Mouse (Mus musculus) ES-E14 (cell line): ENCODE results near the gene Plekho1.

Experiments
- CHD2 ChIP-seq: IDR thresholded peaks from 2 replicates; pipeline ENCODE4 v1.6.1; 2014; ENCODE audit warnings: mild to moderate bottlenecking, low read depth, low read length, inconsistent platforms
- HCFC1 ChIP-seq: IDR thresholded peaks from 2 replicates; pipeline ENCODE4 v1.6.1; 2012; ENCODE audit warnings: low read length, inconsistent platforms, borderline replicate concordance; ENCODE audit not compliant: insufficient read depth
- MAFK ChIP-seq: IDR thresholded peaks from 2 replicates; pipeline ENCODE4 v1.6.1; 2014; ENCODE audit warnings: mild to moderate bottlenecking, low read depth, low read length, inconsistent platforms; ENCODE audit not compliant: insufficient read depth
- ZNF384 ChIP-seq: IDR thresholded peaks from 2 replicates; pipeline ENCODE4 v1.6.1; 2012; ENCODE audit warnings: low read depth, low read length, inconsistent platforms

DNA sequence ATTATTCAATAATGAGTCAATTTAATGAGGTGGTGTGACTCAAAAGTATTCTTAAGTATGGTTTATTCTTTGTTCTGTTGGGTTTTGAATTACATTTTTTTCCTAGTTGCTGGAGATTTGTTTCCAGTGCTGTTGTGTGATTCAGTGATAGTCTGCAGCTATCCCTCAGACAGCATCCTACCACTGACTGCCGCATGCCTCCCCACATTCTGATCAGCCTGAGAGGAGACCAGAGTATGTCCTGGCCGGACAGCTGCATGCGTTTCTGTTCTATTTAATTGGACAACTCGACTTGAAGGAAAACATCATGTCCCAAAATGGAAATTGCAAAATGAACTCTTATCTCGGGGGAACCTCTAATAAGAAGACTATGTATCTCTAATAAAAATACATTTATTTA, 47.5 kb downstream of the Plekho1 start:
- TF ChIP-seq ZNF384 (no peak), MAFK (no peak), CHD2 (no peak), HCFC1 (no peak)
